Mouse (Mus musculus): ENCODE measurements around the gene Alox12. TPM values are rescaled to one million over a fixed set of nuclear protein-coding genes. Genes with fewer than 3 reads are reported as not detected.

Gene Alox12
- polyA plus RNA-seq, 1 experiment: 0.47 TPM

GRCm38 (mm10) chr11:70221603-70222500 is 33.3 kb downstream of the Alox12 start:
- Histone ChIP-seq H3ac (ENCODE audit: control insufficient read depth, insufficient read length, low read depth) (peak overlapping the region; percentile 60), H3K79me2 (ENCODE audit: control insufficient read depth, insufficient read depth) (peaks cover 75% of the 10 kb centered on the region), H3K27me3 (ENCODE audit: control insufficient read depth, insufficient read depth, insufficient read length) (no peaks in the 10 kb centered on the region)

DNA sequence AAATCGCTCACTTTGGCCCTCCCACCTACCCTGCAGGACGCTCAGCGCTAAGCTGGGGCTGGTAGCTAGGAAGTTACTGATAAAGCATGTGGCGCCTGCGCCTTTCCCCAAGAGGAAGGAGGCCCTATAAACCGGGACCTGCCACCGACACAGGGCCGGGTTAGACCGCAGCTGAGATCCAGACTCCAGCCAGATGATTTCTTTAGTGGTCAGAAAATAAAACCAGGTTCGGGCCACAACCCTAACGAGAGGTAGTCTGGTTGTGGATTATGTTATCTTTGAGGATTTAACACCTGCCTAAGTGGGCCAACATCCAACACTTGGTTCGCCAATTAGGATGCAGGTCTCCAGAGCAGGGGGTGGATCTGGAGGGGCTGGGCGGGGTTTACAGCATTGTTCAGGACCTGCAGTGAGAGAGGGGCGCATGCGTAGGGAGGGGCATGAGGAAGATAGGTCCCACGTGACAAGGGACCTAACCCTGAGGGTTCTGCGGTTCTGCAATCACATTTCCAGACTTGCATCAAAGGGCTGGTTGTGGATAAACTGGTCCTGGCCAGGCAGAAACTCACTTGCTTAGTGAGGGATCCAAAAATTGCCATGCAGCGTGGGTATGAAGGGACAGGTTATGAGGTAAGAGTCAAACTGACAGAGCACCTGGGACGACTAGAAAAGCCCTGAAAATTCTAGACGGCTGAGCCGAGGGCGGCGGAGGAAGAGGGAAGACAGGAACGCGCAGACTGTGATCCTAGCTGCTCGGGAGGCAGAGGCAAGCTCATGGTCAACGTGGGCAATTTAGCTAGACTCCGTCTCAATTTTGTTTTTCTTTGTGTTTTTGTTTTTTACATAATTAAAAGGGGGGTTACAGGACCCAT is 34.2 kb downstream of the Alox12 start, which contains the start of gene Slc16a13:
Gene Slc16a13, minus strand, starts transcription at position 334 of the 872 bp plus-strand sequence.
- H3K79me2 ChIP-seq (ENCODE audit: control insufficient read depth, insufficient read depth): peaks cover 75% of the 10 kb centered on the region
- H3ac ChIP-seq (ENCODE audit: control insufficient read depth, insufficient read length, low read depth): peak within 1 kb of the TSS; percentile 90
- peak within 1 kb of the TSS; percentile 43 for H3K4me3 ChIP-seq (ENCODE audit: insufficient read depth, poor library complexity, severe bottlenecking)
- H3K79me3 ChIP-seq (ENCODE audit: low read depth): peaks cover 15% of the 10 kb centered on the region
- H3K36me3 ChIP-seq (ENCODE audit: control insufficient read depth, insufficient read depth): peaks cover 50% of the 10 kb centered on the region
- H3K27me3 ChIP-seq (ENCODE audit: control insufficient read depth, insufficient read depth, insufficient read length): no peaks in the 10 kb centered on the region
- TF ChIP-seq MAX (IDR thresholded peaks at IDR 0.05) (no peak), USF1 (IDR thresholded peaks at IDR 0.05; ENCODE audit: low read depth) (peak; percentile 97)

More at GRCm38 (mm10) chr11:70221603-70222500, 33.3 kb downstream of the Alox12 start:
- TF ChIP-seq MYOG (IDR thresholded peaks at IDR 0.05; ENCODE audit: control insufficient read depth, extremely low read depth, insufficient read length) (no peak), USF1 (IDR thresholded peaks at IDR 0.05; ENCODE audit: low read depth) (no peak), CTCF (IDR thresholded peaks at IDR 0.05; ENCODE audit: control insufficient read depth, insufficient read depth, insufficient read length) (no peak), MYOD1 (IDR thresholded peaks at IDR 0.05; ENCODE audit: control insufficient read depth, insufficient read length, low read depth) (no peak), FOSL1 (IDR thresholded peaks at IDR 0.05; ENCODE audit: insufficient read depth, low read length, poor library complexity, severe bottlenecking) (no peak), CEBPB (IDR thresholded peaks at IDR 0.05; ENCODE audit: low read depth) (no peak), MAX (IDR thresholded peaks at IDR 0.05) (no peak)
- Histone ChIP-seq H3K4me3 (ENCODE audit: insufficient read depth, poor library complexity, severe bottlenecking) (peak overlapping the region; percentile 43), H3K79me3 (ENCODE audit: low read depth) (peaks cover 7% of the 10 kb centered on the region), H3K36me3 (ENCODE audit: control insufficient read depth, insufficient read depth) (peaks cover 49% of the 10 kb centered on the region)

DNA sequence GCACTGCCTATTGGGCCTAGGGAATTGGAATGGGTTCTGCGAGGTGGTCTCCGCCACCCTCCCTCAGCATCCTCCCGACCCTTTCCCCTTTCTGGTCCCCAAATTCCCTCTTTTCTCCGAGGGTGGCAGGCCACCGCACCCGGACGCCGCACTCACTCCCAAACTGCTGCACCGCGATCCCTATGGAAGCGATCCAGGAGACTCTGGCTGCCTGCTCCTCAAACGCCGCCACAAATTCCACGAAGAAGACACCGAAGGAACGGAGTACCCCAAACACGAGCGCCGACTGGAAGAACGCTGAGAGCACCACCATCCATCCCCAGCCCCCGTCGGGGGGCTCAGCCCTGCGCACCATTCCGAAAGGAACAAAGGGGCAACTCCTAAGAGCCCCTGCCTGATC is 34.8 kb downstream of the Alox12 start:
- H3K79me2 ChIP-seq (ENCODE audit: control insufficient read depth, insufficient read depth): peaks cover 78% of the 10 kb centered on the region
- peak overlapping the region; percentile 43 for H3K4me3 ChIP-seq (ENCODE audit: insufficient read depth, poor library complexity, severe bottlenecking)
- peaks cover 16% of the 10 kb centered on the region for H3K79me3 ChIP-seq (ENCODE audit: low read depth)
- TF ChIP-seq CTCF (IDR thresholded peaks at IDR 0.05; ENCODE audit: control insufficient read depth, insufficient read depth, insufficient read length) (no peak), USF1 (IDR thresholded peaks at IDR 0.05; ENCODE audit: low read depth) (no peak), CEBPB (IDR thresholded peaks at IDR 0.05; ENCODE audit: low read depth) (no peak), FOSL1 (IDR thresholded peaks at IDR 0.05; ENCODE audit: insufficient read depth, low read length, poor library complexity, severe bottlenecking) (no peak), MYOD1 (IDR thresholded peaks at IDR 0.05; ENCODE audit: control insufficient read depth, insufficient read length, low read depth) (no peak), MAX (IDR thresholded peaks at IDR 0.05) (no peak), MYOG (IDR thresholded peaks at IDR 0.05; ENCODE audit: control insufficient read depth, extremely low read depth, insufficient read length) (no peak)
- H3K27me3 ChIP-seq (ENCODE audit: control insufficient read depth, insufficient read depth, insufficient read length): no peaks in the 10 kb centered on the region
- H3K36me3 ChIP-seq (ENCODE audit: control insufficient read depth, insufficient read depth): peaks cover 51% of the 10 kb centered on the region
- peak overlapping the region; percentile 90 for H3ac ChIP-seq (ENCODE audit: control insufficient read depth, insufficient read length, low read depth)

- Histone ChIP-seq H3K79me2 (ENCODE audit: control insufficient read depth, insufficient read depth) (peaks cover 83% of the 10 kb centered on the region), H3ac (ENCODE audit: control insufficient read depth, insufficient read length, low read depth) (peak overlapping the region; percentile 90), H3K36me3 (ENCODE audit: control insufficient read depth, insufficient read depth) (peaks cover 46% of the 10 kb centered on the region), H3K79me3 (ENCODE audit: low read depth) (peaks cover 20% of the 10 kb centered on the region), H3K27me3 (ENCODE audit: control insufficient read depth, insufficient read depth, insufficient read length) (no peaks in the 10 kb centered on the region), H3K4me3 (ENCODE audit: insufficient read depth, poor library complexity, severe bottlenecking) (peak overlapping the region; percentile 43)
- TF ChIP-seq MAX (IDR thresholded peaks at IDR 0.05) (no peak), CTCF (IDR thresholded peaks at IDR 0.05; ENCODE audit: control insufficient read depth, insufficient read depth, insufficient read length) (no peak), MYOD1 (IDR thresholded peaks at IDR 0.05; ENCODE audit: control insufficient read depth, insufficient read length, low read depth) (no peak), USF1 (IDR thresholded peaks at IDR 0.05; ENCODE audit: low read depth) (no peak), MYOG (IDR thresholded peaks at IDR 0.05; ENCODE audit: control insufficient read depth, extremely low read depth, insufficient read length) (no peak), FOSL1 (IDR thresholded peaks at IDR 0.05; ENCODE audit: insufficient read depth, low read length, poor library complexity, severe bottlenecking) (no peak), CEBPB (IDR thresholded peaks at IDR 0.05; ENCODE audit: low read depth) (no peak)
These were observed 35.3 kb downstream of the Alox12 start for GRCm38 (mm10) chr11:70219873-70220272.

DNA sequence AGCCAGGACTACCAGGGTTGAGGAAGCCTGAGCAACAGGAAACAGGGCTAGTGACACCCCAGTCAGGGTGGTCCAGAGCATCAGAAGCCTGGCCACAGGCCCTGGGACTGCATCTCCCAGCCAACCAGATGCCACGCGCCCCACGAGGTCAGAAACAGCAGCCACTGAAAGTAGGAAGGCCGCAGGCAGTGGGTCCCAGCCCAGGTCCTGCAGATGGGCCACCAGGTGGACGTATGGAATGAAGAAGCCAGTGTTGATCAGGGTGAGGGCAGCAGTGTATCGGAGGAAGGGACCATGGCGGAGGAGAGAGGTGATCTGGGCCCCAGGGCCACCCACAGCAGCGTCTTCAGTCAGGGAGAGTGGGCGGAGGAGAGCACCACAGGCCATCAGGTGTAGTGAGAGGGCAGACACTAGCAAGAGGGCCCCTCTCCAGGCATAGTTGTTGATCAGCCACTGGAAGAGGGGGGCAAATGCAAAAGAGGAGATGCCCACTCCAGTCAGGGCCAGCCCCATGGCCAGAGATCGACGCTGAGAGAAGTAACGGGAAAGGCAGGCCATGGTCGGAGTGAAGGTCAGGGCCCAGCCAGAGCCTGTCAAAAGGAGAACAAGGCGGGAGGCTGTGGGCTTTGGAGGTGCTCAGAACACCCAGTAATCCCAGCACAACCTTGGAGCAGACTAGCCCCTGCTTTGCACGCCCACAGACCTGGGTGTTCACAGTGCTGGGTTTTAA is 36.2 kb downstream of the Alox12 start:
- Histone ChIP-seq H3ac (ENCODE audit: control insufficient read depth, insufficient read length, low read depth) (no peak overlapping the region), H3K4me3 (ENCODE audit: insufficient read depth, poor library complexity, severe bottlenecking) (no peak overlapping the region), H3K27me3 (ENCODE audit: control insufficient read depth, insufficient read depth, insufficient read length) (no peaks in the 10 kb centered on the region), H3K79me3 (ENCODE audit: low read depth) (peaks cover 20% of the 10 kb centered on the region), H3K36me3 (ENCODE audit: control insufficient read depth, insufficient read depth) (peaks cover 37% of the 10 kb centered on the region), H3K79me2 (ENCODE audit: control insufficient read depth, insufficient read depth) (peaks cover 83% of the 10 kb centered on the region)
- TF ChIP-seq MAX (IDR thresholded peaks at IDR 0.05) (no peak), CTCF (IDR thresholded peaks at IDR 0.05; ENCODE audit: control insufficient read depth, insufficient read depth, insufficient read length) (no peak)

All from C2C12 (cell line).